Mouse (Mus musculus): Measurements from ENCODE around the gene Fbxo3. TPM values are rescaled to one million over a fixed set of nuclear protein-coding genes. Genes with fewer than 3 reads are reported as not detected.
"Not testable (repeated sequence)": the region's sequence is repeated elsewhere in the genome, so short reads cannot be mapped to it uniquely, and the experiment has no call there.

Fbxo3 gene
- polyA plus RNA-seq, 1 experiment: 26.1 TPM

GRCm38 (mm10) chr2:104069704-104070185 lies 42.2 kb downstream of the Fbxo3 start, which contains the start of gene Cd59b:
Gene Cd59b, plus strand, starts transcription at chr2:104069849.
- WGBS: 7% methylated on average over 13 of the region's 13 CpGs
- TF ChIP-seq POLR2A (IDR thresholded peaks at IDR 0.05; ENCODE audit: borderline replicate concordance, control insufficient read depth, low read depth, low read length) (no peak), CTCF (IDR thresholded peaks at IDR 0.05; ENCODE audit: control insufficient read depth, insufficient read depth, low read length) (no peak)
- peak within 1 kb of the TSS; percentile 59; the same call in 1 of the 2 replicates for H3K27ac ChIP-seq (ENCODE audit: control insufficient read depth, insufficient read depth, low read depth, low read length, poor library complexity)
- H3K4me3 ChIP-seq (replicated peaks; ENCODE audit: control insufficient read depth, low read depth, low read length): peak within 1 kb of the TSS; percentile 80
- H3K4me1 ChIP-seq (ENCODE audit: control insufficient read depth, insufficient read depth, low read length): no peaks in the 10 kb centered on the region

- H3K4me1 ChIP-seq (ENCODE audit: control insufficient read depth, insufficient read depth, low read length); H3K27ac ChIP-seq (ENCODE audit: control insufficient read depth, insufficient read depth, low read depth, low read length, poor library complexity); H3K4me3 ChIP-seq (replicated peaks; ENCODE audit: control insufficient read depth, low read depth, low read length): not testable (repeated sequence)
- WGBS: 54% methylated on average over 5 of the region's 5 CpGs
Measured at GRCm38 (mm10) chr2:104078285-104078684, 50.8 kb downstream of the Fbxo3 start.

DNA sequence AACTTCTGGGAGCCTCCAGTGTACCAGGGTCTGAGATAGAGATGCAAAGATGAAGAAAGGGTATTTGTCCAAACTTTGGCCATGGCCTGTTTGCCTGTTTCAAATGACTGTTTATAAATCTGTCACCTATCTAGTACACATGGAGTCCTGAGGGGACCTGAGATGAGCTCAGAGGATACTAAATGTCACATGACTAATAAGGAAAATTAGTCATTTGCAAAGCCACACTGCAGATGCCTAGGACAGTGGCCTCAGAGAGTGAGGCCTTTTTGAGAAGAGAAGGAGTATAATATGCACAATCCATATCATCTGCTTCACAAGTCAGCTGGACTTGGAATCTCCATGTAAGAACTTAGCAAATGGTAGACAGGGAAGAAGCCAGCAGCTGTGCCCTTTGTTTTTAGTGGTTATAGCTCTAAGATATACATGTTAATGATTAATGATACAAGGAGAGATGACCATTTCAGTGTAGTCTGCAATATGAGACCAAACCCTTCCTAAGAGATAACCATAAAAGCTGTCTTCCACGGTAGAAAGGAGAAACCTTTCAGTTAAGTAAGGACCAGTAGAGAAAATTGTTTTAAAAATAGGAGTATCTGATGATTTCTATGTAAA lies 54.0 kb downstream of the Fbxo3 start:
- H3K4me3 ChIP-seq (replicated peaks; ENCODE audit: control insufficient read depth, low read depth, low read length); H3K27ac ChIP-seq (ENCODE audit: control insufficient read depth, insufficient read depth, low read depth, low read length, poor library complexity); H3K4me1 ChIP-seq (ENCODE audit: control insufficient read depth, insufficient read depth, low read length): not testable (repeated sequence)
- WGBS: no CpG with 5 or more reads among the region's 1 CpGs

- Histone ChIP-seq H3K4me1 (ENCODE audit: control insufficient read depth, insufficient read depth, low read length) (peaks cover 5% of the 10 kb centered on the region; the same call in 1 of the 2 replicates), H3K4me3 (replicated peaks; ENCODE audit: control insufficient read depth, low read depth, low read length) (no peak overlapping the region), H3K27ac (ENCODE audit: control insufficient read depth, insufficient read depth, low read depth, low read length, poor library complexity) (no peak overlapping the region)
- TF ChIP-seq CTCF (IDR thresholded peaks at IDR 0.05; ENCODE audit: control insufficient read depth, insufficient read depth, low read length): no peak
- TF ChIP-seq POLR2A (IDR thresholded peaks at IDR 0.05; ENCODE audit: borderline replicate concordance, control insufficient read depth, low read depth, low read length): no peak
Measured at GRCm38 (mm10) chr2:104082474-104082873, 55.0 kb downstream of the Fbxo3 start.

DNA sequence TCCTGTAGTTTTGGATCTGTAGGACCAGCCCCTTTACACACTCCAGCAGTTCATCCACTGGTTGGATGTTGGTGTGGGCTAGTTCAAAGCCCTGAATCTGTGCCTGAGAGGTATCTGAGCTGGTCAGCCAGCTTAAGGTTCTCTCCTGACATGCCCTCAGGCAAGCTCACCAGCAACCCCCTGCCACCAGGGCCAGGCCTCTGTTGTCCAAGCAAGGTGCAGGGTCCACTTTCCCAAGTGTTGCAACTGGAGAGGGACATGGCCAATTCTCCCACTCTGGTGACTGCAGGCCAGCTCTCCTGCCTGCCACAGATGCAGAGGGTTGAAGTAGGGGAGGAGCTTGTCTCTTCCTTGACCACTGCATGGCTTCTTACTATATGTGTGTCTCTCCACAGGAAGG lies 56.5 kb downstream of the Fbxo3 start:
- not testable (repeated sequence) for H3K4me1 ChIP-seq (ENCODE audit: control insufficient read depth, insufficient read depth, low read length); H3K27ac ChIP-seq (ENCODE audit: control insufficient read depth, insufficient read depth, low read depth, low read length, poor library complexity); H3K4me3 ChIP-seq (replicated peaks; ENCODE audit: control insufficient read depth, low read depth, low read length)

DNA sequence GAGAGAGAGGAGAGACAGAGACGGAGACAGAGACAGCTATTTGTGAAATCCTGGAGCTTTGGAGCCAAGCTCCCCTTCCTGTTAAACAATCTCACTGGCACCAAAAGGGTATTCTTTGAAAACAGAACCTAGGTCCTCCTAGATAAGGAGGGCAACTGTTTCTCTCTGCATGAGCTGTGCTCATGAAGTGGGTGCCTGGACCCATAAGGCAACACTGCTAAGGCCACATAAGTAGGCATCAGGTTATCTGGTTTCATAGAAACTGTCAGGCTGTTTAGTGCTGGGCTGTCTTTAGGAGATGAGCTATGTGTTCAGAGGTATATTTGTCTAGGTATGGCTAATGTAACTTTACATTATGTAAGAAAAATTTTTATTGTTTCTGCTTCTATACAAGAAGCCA lies 60.0 kb downstream of the Fbxo3 start:
- not testable (repeated sequence) for H3K27ac ChIP-seq (ENCODE audit: control insufficient read depth, insufficient read depth, low read depth, low read length, poor library complexity); H3K4me1 ChIP-seq (ENCODE audit: control insufficient read depth, insufficient read depth, low read length); H3K4me3 ChIP-seq (replicated peaks; ENCODE audit: control insufficient read depth, low read depth, low read length)
- 43% methylated on average over 1 of the region's 1 CpGs for WGBS

GRCm38 (mm10) chr2:104093305-104093704 lies 65.8 kb downstream of the Fbxo3 start:
- no peaks in the 10 kb centered on the region for H3K4me1 ChIP-seq (ENCODE audit: control insufficient read depth, insufficient read depth, low read length)
- 89% methylated on average over 2 of the region's 2 CpGs for WGBS
- TF ChIP-seq CTCF (IDR thresholded peaks at IDR 0.05; ENCODE audit: control insufficient read depth, insufficient read depth, low read length) (no peak), POLR2A (IDR thresholded peaks at IDR 0.05; ENCODE audit: borderline replicate concordance, control insufficient read depth, low read depth, low read length) (no peak)

GRCm38 (mm10) chr2:104095741-104096213 lies 68.3 kb downstream of the Fbxo3 start, which contains the start of gene Cd59a:
Gene Cd59a, plus strand, starts transcription at chr2:104095801.
- peak within 1 kb of the TSS; percentile 71 for H3K4me3 ChIP-seq (replicated peaks; ENCODE audit: control insufficient read depth, low read depth, low read length)
- no peaks in the 10 kb centered on the region for H3K4me1 ChIP-seq (ENCODE audit: control insufficient read depth, insufficient read depth, low read length)
- TF ChIP-seq CTCF (IDR thresholded peaks at IDR 0.05; ENCODE audit: control insufficient read depth, insufficient read depth, low read length) (no peak), POLR2A (IDR thresholded peaks at IDR 0.05; ENCODE audit: borderline replicate concordance, control insufficient read depth, low read depth, low read length) (no peak)
- 6% methylated on average over 15 of the region's 15 CpGs for WGBS
- peak within 1 kb of the TSS; percentile 83 for H3K27ac ChIP-seq (ENCODE audit: control insufficient read depth, insufficient read depth, low read depth, low read length, poor library complexity)

More at GRCm38 (mm10) chr2:104093305-104093704, 65.8 kb downstream of the Fbxo3 start:
- Histone ChIP-seq H3K4me3 (replicated peaks; ENCODE audit: control insufficient read depth, low read depth, low read length) (no peak overlapping the region), H3K27ac (ENCODE audit: control insufficient read depth, insufficient read depth, low read depth, low read length, poor library complexity) (no peak overlapping the region)

GRCm38 (mm10) chr2:104096256-104096655 lies 68.7 kb downstream of the Fbxo3 start:
- Histone ChIP-seq H3K27ac (ENCODE audit: control insufficient read depth, insufficient read depth, low read depth, low read length, poor library complexity) (peak overlapping the region; percentile 83), H3K4me1 (ENCODE audit: control insufficient read depth, insufficient read depth, low read length) (no peaks in the 10 kb centered on the region), H3K4me3 (replicated peaks; ENCODE audit: control insufficient read depth, low read depth, low read length) (peak overlapping the region; percentile 71)
- WGBS: 35% methylated on average over 10 of the region's 10 CpGs
- TF ChIP-seq POLR2A (IDR thresholded peaks at IDR 0.05; ENCODE audit: borderline replicate concordance, control insufficient read depth, low read depth, low read length) (no peak), CTCF (IDR thresholded peaks at IDR 0.05; ENCODE audit: control insufficient read depth, insufficient read depth, low read length) (no peak)

- not testable (repeated sequence) for H3K27ac ChIP-seq (ENCODE audit: control insufficient read depth, insufficient read depth, low read depth, low read length, poor library complexity); H3K4me3 ChIP-seq (replicated peaks; ENCODE audit: control insufficient read depth, low read depth, low read length); H3K4me1 ChIP-seq (ENCODE audit: control insufficient read depth, insufficient read depth, low read length)
- WGBS: 84% methylated on average over 1 of the region's 1 CpGs
Measured at GRCm38 (mm10) chr2:104096796-104097195, 69.3 kb downstream of the Fbxo3 start.

- not testable (repeated sequence) for H3K27ac ChIP-seq (ENCODE audit: control insufficient read depth, insufficient read depth, low read depth, low read length, poor library complexity); H3K4me3 ChIP-seq (replicated peaks; ENCODE audit: control insufficient read depth, low read depth, low read length); H3K4me1 ChIP-seq (ENCODE audit: control insufficient read depth, insufficient read depth, low read length)
- WGBS: 90% methylated on average over 4 of the region's 4 CpGs
Measured at GRCm38 (mm10) chr2:104097396-104097795, 69.9 kb downstream of the Fbxo3 start.

Data from bone marrow, adult 2 months (tissue).